Mouse (Mus musculus) forebrain, embryonic 14.5 days (tissue): ENCODE data around the gene Adam21. TPM values are rescaled to one million over a fixed set of nuclear protein-coding genes. Genes with fewer than 3 reads are reported as not detected.
"Not testable (repeated sequence)": the region's sequence is repeated elsewhere in the genome, so short reads cannot be mapped to it uniquely, and the experiment has no call there.

ENCODE experiments used
- ATAC-seq: fragments of 200-750 bp; cut with Nextera tagmentation; 2 replicates; pipeline ENCODE4 v1.8.0; 2017; ENCODE audit warnings: mild to moderate bottlenecking, moderate library complexity
- DNase-seq: peaks from one replicate; pipeline ENCODE4 v3.0.0-alpha.2; 2015; ENCODE audit warnings: low spot score
- H3K27ac ChIP-seq: fragments of 300-500 bp; sonication (generic); 2 replicates; pipeline ENCODE4 v1.5.1; 2014; ENCODE audit warnings: low read depth, mild to moderate bottlenecking, control low read depth, low read length, moderate library complexity
- H3K27me3 ChIP-seq: fragments of 300-500 bp; sonication (generic); replicated peaks from 2 replicates; pipeline ENCODE4 v1.6.1; 2014; ENCODE audit warnings: low read length, control low read depth, mixed read lengths; ENCODE audit not compliant: control insufficient read depth, insufficient read depth
- H3K36me3 ChIP-seq: fragments of 300-500 bp; sonication (generic); 2 replicates; pipeline ENCODE4 v1.6.1; 2014; ENCODE audit warnings: low read length, control low read depth; ENCODE audit not compliant: control insufficient read depth, insufficient read depth
- H3K4me1 ChIP-seq: fragments of 300-500 bp; sonication (generic); 2 replicates; pipeline ENCODE4 v1.6.1; 2014; ENCODE audit warnings: antibody characterized with exemption, low read length, control low read depth; ENCODE audit not compliant: control insufficient read depth, insufficient read depth
- H3K4me2 ChIP-seq: fragments of 300-500 bp; sonication (generic); 2 replicates; pipeline ENCODE4 v1.6.1; 2014; ENCODE audit warnings: mild to moderate bottlenecking, control low read depth, low read length
- H3K4me3 ChIP-seq: fragments of 300-500 bp; sonication (generic); 2 replicates; pipeline ENCODE4 v1.5.1; 2014; ENCODE audit warnings: low read depth, low read length, control low read depth
- H3K9ac ChIP-seq: fragments of 300-500 bp; sonication (generic); 2 replicates; pipeline ENCODE4 v1.6.1; 2014; ENCODE audit warnings: mild to moderate bottlenecking, low read length, control low read depth, moderate library complexity
- H3K9me3 ChIP-seq: fragments of 300-500 bp; sonication (generic); replicated peaks from 2 replicates; pipeline ENCODE4 v1.6.1; 2016; ENCODE audit warnings: low read length, control low read depth, mixed read lengths; ENCODE audit not compliant: control insufficient read depth
- WGBS: fragments of 180-500 bp; shearing (Covaris S2); extraction: QIAGEN DNeasy Blood & Tissue Kit; methylation state at CpG from one replicate; pipeline ENCODE4 v1.1.7; 2014; 5-methylcytosine and 5-hydroxymethylcytosine counted together
- polyA plus RNA-seq: library from polyadenylated mRNA; unstranded; fragments of >200 nt; fragmentation: Nextera tagmentation; extraction: Ambion mirVana; gene quantifications from 2 replicates; pipeline ENCODE4 v1.2.1, GENCODE M21; 2014

Gene Adam21
- polyA plus RNA-seq, 1 experiment from 2014 or later: 0.24 TPM

DNA sequence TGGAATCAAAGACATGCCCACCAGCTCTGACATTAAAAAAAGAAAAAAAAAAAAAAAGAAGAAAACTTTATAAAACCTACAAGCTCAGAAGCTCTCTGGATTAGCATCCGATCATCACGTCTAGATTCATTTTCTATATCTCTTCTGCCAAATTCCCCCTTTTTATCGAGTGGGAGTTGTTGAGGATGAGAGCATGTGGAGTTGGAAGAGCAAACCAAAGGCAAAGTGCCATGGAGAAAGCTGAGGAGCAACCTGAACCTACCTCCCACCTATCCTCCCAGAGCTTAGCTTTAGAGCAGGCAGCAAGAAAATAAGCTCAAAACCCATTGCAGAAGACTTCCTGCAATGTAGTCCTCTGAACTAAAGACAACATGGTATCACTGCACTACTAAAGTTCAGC, 4.1 kb downstream of the Adam21 start:
- Histone ChIP-seq H3K27ac (no peak overlapping the region), H3K9me3 (no peaks in the 10 kb centered on the region), H3K36me3 (no peaks in the 10 kb centered on the region), H3K4me2 (no peak overlapping the region), H3K4me3 (no peak overlapping the region), H3K4me1 (no peaks in the 10 kb centered on the region), H3K27me3 (no peaks in the 10 kb centered on the region), H3K9ac (no peak overlapping the region)
- WGBS: 97% methylated on average over 3 of the region's 3 CpGs
- DNase-seq (no peak), ATAC-seq (no peak)

DNA sequence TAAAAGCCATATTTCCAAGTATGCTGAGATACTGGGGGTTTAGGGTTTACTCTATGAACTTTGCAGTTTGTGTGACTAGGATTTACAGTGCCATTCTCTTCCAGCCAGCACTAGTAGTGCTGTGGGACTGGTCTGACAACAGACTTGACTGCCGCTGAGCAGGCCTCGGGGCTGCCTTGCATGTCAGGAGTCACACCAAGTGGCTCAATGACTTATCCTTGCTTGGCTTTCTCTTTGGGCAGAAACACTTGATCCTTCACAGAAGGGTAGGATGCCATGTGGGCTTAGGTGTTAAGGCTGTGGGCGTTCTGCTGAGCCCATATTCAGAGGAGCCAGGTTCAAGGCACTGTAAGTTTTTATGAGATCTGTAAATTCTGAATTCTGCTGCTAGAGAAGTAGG, 19.0 kb downstream of the Adam21 start:
- WGBS: 87% methylated on average over 3 of the region's 3 CpGs
- H3K9ac ChIP-seq: no peak overlapping the region

DNA sequence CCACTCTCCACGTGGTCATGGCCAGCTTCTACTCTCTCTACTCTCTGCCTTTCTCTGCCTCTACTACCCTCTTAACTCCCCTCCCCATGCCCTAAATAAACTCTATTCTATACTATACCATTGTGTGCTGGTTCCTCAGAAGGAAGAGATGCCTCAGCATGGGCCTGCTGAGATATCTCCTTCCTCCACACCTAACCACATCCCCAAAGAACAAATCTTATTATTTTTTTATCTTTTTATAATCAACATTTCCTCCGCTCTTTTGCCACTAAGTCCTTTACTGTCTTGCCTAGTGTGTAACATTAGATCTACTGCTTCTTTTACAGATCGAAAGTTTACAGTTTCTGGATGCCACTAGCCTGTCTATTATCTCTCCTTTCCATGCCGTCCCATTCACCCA, 21.1 kb downstream of the Adam21 start:
- H3K27ac ChIP-seq: no peak overlapping the region
- H3K9ac ChIP-seq: no peak overlapping the region
- H3K9me3 ChIP-seq: no peaks in the 10 kb centered on the region
- WGBS: 74% methylated on average over 4 of the region's 4 CpGs
- H3K4me1 ChIP-seq: no peaks in the 10 kb centered on the region
- no peaks in the 10 kb centered on the region for H3K27me3 ChIP-seq
- DNase-seq (no peak), ATAC-seq (no peak)
- no peak overlapping the region for H3K4me3 ChIP-seq
- H3K4me2 ChIP-seq: no peak overlapping the region
- H3K36me3 ChIP-seq: no peaks in the 10 kb centered on the region

More for the DNA sequence above, 19.0 kb downstream of the Adam21 start:
- H3K27me3 ChIP-seq: no peaks in the 10 kb centered on the region
- H3K4me3 ChIP-seq: no peak overlapping the region
- no peak for ATAC-seq
- H3K27ac ChIP-seq: no peak overlapping the region
- no peaks in the 10 kb centered on the region for H3K9me3 ChIP-seq
- no peaks in the 10 kb centered on the region for H3K4me1 ChIP-seq
- no peaks in the 10 kb centered on the region for H3K36me3 ChIP-seq
- DNase-seq: no peak
- H3K4me2 ChIP-seq: no peak overlapping the region

GRCm38 (mm10) chr12:81533029-81533419, 35.2 kb downstream of the Adam21 start:
- no peaks in the 10 kb centered on the region for H3K27me3 ChIP-seq
- peak overlapping the region; percentile 62 for H3K4me2 ChIP-seq
- 27% methylated on average over 4 of the region's 4 CpGs for WGBS
- H3K27ac ChIP-seq: no peak overlapping the region; the same call in 1 of the 2 replicates
- H3K4me3 ChIP-seq: peak overlapping the region; percentile 77
- no peaks in the 10 kb centered on the region for H3K9me3 ChIP-seq
- ATAC-seq (peak; percentile 54), DNase-seq (no peak)
- no peaks in the 10 kb centered on the region for H3K36me3 ChIP-seq
- H3K9ac ChIP-seq: peak overlapping the region; percentile 84
- H3K4me1 ChIP-seq: peaks cover 8% of the 10 kb centered on the region

DNA sequence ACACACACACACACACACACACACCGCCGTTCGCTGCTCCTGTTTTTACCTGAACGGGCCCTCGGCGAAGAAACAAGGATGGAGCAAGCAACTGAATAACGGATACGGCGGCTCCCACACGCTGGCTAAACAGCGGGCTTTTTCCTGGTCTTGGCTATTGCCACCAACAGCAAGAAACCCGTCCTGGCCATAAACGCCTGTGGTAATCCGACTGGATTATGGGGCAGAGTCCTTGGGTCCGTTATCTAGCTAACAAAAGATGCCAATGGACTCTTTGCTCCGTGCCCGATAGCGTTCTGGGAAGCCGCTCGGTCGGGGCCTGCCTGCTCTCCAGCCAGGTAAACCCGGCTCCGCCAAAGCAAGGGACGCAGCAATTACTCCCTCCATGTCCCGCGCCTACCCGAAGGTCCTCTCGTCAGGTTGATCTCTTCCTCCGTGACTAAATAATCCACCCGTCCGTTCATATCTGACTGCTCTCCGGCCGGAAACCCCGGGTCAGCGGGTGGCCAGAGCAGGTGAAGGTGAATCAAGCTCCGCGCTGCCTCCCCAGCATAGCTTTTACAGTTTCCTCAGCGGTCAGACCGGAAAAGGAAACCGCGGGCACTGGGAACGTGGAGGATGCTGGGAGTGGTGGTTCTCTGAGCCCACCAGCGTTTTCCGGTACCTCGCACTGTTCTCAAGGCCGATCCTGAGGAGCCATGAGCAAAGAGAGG, 35.8 kb downstream of the Adam21 start, which contains the start of the genes Gm20498 and Synj2bp:
Gm20498 (minus strand) TSS at position 590 of the 713 bp plus-strand sequence.
Synj2bp (minus strand) TSS at position 596 of the 713 bp plus-strand sequence.
- DNase-seq: peak; percentile 92
- under 1% methylated on average over 46 of the region's 46 CpGs for whole genome bisulfite sequencing
- ATAC-seq: peak; percentile 97

GRCm38 (mm10) chr12:81530587-81530986, 37.7 kb downstream of the Adam21 start:
- H3K36me3 ChIP-seq: not testable (repeated sequence)

More for the DNA sequence above, 35.8 kb downstream of the Adam21 start, which contains the start of the genes Gm20498 and Synj2bp:
- Histone ChIP-seq H3K4me2 (peak within 1 kb of the TSS; percentile 62), H3K36me3 (no peaks in the 10 kb centered on the region), H3K27ac (peak within 1 kb of the TSS; percentile 35; the same call in 1 of the 2 replicates), H3K27me3 (no peaks in the 10 kb centered on the region), H3K9me3 (no peaks in the 10 kb centered on the region), H3K4me3 (peak within 1 kb of the TSS; percentile 77), H3K9ac (peak within 1 kb of the TSS; percentile 84), H3K4me1 (peaks cover 8% of the 10 kb centered on the region)

More at GRCm38 (mm10) chr12:81530587-81530986, 37.7 kb downstream of the Adam21 start:
- not testable (repeated sequence) for DNase-seq, H3K27me3 ChIP-seq, H3K4me2 ChIP-seq, H3K4me3 ChIP-seq, H3K4me1 ChIP-seq, H3K9me3 ChIP-seq, H3K9ac ChIP-seq, ATAC-seq, H3K27ac ChIP-seq
- WGBS: 81% methylated on average over 5 of the region's 8 CpGs

Other genes starting within 250 kb of the Adam21 start
- gene Slc8a3, start 235.3 kb downstream of the Adam21 start, polyA plus RNA-seq: 2.3 and 3.5 TPM in 2 replicates
- 0.14 and 0.20 TPM in 2 replicates for gene Gm4787, start 189.0 kb downstream of the Adam21 start, polyA plus RNA-seq
- 0.22 and 0.39 TPM in 2 replicates for gene Adam4, start 146.5 kb downstream of the Adam21 start, polyA plus RNA-seq
- gene Cox16, start 83.3 kb downstream of the Adam21 start, polyA plus RNA-seq: 120 and 134 TPM in 2 replicates
- gene Gm20498, start 35.6 kb downstream of the Adam21 start, polyA plus RNA-seq: 38.5 and 40.3 TPM in 2 replicates
- 23.8 and 25.1 TPM in 2 replicates for gene Synj2bp, start 35.6 kb downstream of the Adam21 start, polyA plus RNA-seq
- gene Med6, start 26.5 kb upstream of the Adam21 start, polyA plus RNA-seq: 56.5 and 59.3 TPM in 2 replicates
- gene Ttc9, start 62.8 kb upstream of the Adam21 start, polyA plus RNA-seq: 10.4 and 12.6 TPM in 2 replicates
- gene Map3k9, start 212.7 kb upstream of the Adam21 start, polyA plus RNA-seq: 3.6 and 5.0 TPM in 2 replicates